Mouse (Mus musculus) 416B (cell line): ENCODE measurements around the gene Tmem38b.

Source experiments
- DNase-seq: peaks from one replicate; pipeline ENCODE4 v3.0.0; 2011; ENCODE audit warnings: low read depth

Gene Tmem38b

DNA sequence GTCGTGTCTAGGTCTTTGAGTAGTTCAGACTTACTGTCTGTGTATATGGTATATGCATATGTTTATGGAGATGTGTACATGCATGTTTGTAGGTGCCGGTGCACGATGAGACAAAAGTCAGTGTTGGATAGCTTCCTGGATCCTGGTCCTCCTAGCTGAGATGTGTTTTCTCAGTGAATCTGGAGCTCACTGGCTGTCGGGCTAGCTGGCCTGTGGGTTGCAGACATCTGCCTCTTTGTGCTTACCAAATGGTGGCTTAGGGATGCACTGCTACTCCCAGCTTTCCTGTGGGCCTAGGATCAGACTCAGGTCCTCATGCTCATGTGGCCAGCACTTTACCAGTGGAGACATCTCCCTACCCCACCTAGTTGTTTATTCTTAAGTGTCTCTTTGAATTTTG lies 4.2 kb downstream of the Tmem38b start:
- no peak for DNase-seq

DNA sequence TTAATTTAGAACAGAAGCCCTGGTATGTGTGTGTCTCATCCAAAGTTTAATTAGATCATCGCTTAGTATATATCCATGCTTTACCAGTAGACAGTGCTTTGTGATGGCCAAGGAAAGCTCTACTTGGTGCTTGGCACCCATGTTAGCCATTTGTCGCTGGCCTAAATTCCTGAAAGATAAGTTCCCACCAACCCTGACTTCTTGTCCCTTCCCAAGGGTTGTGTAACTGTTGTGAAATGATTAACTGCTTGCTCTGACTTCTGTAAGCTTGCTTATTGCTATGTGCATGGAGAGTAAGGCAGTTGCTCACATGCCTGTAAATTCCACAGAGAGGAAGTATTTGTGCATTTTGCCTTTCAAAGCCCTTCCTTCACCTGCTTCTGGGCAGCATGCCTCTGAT lies 4.7 kb downstream of the Tmem38b start:
- peak; percentile 28 for DNase-seq

DNA sequence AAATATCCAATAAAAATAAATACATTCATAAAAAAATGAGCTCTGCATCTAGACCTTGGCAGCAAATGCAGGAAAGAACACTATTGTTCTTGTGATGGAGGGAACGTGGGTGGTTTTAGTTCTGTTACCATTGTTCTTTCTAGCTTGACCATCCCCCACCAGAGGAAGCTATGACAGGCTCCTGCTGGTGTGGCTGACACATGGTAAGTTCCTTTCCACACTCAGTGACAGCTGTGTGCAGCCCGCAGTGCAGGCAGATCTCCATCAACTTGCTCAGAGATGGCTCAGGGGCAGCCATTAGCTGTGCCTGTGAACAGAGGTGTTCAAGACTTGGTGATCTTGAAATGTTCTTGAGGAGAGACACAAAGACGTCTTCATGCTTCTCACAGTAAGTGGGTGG lies 6.5 kb downstream of the Tmem38b start:
- no peak for DNase-seq

DNA sequence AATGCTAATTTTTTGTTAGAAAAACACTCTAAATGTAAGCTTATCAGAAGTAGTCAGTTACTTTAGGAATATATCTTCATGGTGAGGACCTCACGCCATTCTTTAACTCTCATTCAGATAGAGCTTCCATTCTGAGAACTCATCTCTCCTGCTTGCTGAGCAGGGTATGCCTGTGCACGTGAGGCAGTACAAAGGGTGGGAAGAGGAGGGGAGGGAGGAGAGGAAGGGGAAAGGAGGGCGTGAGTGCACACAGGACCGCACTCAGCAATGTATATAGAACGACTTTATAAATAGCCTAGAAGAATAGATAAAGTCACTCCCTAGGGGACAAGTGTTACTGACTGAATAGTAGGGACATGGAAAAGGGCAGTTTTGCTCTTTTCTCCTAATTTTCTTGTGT lies 11.1 kb downstream of the Tmem38b start:
- no peak for DNase-seq

DNA sequence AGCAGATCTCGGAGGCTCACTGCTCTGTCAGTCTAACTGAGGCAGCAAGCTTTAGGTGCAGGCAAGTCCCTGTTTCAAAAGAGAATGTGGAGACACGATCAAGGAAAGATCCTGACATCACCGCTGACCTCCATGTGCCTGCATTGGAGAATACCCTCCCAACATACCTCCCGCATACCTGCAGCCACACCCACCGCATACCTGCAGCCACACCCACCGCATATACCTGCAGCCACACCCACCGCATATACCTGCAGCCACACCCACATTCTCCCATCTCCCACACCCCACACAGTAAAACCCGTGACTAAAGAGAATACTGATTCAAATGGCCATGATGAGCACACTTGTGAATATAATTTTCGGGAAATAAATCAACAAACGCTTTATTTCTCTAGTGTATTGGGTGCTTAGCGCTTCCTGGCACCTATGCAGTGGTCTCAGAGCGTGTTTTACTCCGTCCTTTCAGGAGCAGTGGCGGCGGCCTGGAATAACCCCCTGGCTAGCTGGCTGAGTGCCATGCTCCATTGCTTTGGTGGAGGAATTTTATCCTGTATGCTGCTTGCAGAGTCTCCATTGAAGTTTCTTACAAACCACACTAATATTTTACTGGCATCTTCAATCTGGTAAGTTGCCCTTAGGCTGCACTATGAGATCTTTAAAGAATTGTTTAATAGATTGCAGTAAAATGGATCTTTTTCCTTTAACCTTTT lies 14.5 kb downstream of the Tmem38b start:
- DNase-seq, result no peak

DNA sequence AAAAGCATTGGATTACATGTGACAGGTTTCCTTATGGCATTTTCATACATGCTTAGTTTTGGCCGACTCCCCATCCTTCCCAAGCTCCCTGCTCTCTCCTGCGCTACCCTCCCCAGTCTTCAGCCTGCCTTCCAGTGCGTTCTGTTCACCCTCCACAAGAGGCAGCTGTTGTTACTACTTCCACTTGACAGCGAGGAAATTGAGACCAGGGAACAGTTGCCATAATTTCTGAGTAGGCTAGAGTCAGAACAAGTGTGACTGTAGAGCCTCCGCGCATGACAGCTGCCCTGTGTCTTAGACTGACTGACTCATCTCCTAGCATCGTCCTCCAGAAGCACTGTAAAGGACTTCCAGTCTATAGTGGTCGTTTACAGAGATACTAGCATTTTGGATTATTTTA lies 17.7 kb downstream of the Tmem38b start:
- no peak for DNase-seq

DNA sequence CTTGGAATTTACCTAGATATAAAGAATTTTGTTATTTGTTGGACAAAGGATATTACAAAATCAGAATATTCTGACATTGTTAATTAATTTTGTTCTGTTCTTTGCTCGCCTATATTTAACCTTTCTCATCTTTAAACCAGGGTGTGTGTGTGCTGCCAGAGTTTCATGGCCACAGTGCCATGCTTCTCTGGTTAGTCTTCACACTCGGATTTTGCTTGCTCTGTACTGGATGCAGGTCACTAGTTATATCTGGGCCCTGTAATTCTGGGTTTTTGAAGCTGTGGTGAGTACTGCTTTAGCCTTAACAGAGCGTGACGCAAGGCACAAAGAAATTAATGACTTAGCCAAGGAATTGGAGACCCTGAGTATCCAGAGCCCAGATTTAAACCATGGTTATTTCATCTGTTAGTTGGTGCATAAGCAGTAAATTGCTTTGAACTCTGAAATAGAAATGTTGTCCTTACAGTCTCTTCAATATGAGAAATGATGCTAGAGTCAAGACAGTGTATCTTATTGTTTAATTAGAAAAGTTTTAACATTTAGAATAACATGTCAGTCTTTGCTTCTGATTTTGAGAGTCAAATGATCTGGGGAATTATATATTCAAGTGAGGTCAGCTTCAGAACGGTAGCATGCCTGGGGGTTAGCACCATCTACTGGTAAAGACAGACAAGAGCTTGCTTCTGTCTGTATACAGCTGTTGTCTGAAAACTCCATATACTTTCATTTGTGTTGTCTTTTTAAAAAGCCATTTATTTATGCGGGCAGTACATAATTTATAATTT lies 19.2 kb downstream of the Tmem38b start:
- DNase-seq, result peak; percentile 68

DNA sequence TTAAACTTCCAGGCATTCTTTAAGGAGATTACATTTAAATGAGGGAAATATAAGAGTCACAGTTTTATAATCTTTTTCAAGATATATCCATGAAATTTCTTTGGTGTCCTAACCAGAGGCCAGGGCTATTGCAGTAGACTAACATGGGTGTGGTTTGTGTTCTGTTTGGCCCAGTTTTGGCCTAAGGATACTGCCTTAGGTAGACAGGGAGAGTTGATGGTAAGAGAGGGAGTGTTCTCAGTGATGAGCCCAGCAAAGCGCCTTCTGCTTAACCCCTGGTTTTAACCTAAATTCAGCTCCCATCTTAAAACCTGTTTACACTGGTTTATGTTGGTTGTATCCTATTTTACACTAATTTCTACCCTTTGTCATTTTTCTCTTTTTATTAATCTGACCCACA lies 19.8 kb downstream of the Tmem38b start:
- no peak for DNase-seq

DNA sequence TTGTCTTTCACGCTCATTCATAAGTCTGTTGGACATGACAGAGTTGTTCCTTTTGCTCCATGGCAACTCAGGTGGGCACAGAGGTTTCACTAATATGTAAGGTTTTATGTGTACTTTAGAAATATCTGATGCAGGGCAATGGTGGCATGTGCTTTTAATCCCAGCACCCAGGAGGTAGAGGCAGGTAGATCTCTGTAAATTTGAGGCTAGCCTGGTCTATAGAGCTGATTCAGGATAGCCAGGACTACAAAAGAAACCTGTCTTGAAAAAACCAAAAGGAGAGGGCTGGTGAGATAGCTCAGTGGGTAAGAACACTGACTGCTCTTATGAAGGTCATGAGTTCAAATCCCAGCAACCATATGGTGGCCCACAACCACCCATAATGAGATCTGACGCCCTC lies 20.5 kb downstream of the Tmem38b start:
- DNase-seq, result no peak

DNA sequence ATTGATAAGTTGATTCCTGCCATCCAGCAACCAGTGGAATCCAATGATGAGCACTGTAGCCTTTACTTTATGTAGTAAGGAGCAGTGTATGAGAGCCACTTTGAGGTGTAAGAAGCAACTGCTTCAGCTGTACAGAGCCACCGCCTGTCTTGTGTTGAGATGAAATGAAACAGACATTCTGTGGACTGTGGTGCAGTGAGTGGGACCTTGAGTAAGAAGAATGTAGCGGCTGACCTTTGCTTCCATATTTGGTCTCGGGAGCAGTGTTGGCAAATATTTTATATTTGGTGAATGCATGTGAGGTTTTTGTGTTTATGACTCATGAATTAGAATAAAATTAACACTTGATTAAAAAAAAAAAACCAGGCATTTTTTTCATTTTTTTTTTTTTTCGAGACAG lies 21.7 kb downstream of the Tmem38b start:
- peak; percentile 28 for DNase-seq

DNA sequence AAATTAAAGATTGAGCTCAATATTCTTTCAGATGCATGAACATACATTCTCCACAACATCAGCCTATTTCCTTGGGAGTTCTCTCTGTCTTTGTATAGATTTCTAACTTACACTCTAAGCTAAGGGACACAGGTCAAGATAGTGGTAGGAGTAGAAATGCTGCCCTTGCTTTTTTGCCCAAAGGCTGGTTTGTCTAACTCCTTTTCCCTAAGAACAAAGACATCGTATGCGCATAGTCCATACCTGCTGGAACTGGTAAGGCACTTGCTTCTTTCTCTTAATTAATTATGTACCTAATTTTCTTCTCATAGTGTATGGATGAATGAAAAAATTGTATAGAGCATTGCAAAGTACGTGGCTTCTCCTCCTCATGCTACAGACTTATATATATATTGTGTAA lies 22.5 kb downstream of the Tmem38b start:
- no peak for DNase-seq

DNA sequence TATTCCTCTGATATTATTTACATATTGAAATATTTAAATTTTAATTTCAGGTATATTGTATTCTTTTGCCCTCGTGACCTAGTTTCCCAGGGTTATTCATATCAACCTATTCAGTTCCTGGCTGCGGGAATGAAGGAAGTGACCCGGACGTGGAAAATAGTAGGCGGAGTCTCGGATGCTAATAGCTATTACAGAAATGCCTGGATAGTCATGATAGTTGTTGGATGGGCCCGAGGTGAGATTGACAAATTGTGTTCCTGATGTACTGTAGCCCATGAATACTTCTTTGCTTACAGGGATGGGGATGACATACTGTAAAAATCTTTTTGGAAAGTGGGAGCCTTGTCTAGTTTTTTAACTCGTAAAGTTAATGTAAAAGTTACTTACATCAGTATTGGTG lies 23.0 kb downstream of the Tmem38b start:
- no peak for DNase-seq

DNA sequence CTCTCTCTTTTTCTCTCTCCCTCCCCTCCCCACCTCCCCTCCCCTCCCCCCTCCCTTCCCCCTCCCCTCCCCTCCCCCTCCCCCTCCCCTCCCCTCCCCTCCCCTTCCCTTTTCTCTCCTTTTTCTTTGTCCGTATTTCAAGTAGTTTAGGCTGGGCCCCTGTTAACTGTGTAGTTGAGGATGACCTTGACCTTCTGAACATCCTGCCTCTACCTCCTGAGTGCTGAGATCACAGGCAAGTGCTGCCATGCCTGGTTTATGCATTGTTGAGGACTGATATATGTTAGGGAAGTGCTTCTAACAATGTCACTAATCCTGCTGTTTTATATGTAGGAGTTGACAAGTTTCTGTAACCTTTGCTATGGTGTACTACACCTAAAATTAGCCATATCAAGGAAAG lies 24.0 kb downstream of the Tmem38b start:
- peak; percentile 24 for DNase-seq

DNA sequence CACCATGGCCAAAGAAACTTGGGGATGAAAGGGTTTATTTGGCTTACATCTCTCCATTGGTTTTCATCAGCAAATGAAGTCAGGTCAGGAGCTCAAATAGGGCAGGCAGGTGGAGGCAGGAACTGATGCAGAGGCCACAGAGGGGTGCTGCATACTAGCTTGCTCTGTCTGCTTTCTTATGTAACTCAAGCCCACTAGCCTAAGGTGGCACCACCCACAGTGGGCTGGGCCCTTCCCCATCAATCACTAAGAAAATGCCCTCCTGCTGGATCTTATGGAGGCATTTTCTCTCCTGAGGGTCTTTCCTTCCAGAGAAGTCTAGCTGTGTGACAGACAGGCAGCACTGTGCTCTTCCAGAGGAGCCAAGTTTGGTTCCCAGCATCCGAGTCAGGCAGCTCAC lies 27.5 kb downstream of the Tmem38b start:
- no peak for DNase-seq

DNA sequence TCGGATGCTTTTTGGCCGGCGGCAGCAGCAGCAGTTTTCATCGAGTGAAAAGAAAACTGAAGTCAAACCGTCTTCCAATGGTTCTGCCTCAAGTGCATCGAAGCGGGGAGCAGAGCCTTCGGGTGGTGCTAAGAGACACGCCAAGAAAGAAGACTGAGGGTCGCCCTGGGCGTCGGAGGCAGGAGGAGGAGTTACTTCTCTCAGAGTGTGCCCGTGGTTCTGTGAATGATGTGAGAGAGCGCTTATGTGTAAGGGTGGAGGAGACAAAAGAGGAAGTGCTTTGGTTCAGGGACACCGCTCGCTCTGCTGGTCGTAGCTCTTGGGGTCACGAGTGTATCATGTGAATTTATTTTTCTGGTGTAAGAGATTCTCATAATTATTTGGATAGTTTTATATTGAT lies 34.1 kb downstream of the Tmem38b start:
- DNase-seq, result peak; percentile 27

DNA sequence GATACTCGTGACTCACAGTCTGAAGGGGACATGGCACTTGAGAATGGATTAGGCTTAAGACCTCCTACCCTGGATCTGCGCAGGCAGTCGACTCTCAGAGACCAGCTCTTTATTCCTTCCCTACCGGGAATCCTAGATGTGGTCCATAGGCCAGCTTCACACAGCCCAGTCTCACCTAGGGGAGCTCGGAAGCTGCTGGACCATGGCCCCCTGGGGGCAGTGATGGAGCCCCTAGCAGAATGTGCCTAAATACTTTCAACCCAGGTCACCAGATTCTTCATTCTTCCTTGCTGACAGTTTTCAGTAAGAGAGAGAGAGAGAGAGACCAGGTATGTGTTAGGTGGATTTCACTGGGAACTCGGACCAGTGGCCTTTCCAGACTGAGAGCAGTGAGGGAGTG lies 36.3 kb downstream of the Tmem38b start:
- DNase-seq, result no peak

DNA sequence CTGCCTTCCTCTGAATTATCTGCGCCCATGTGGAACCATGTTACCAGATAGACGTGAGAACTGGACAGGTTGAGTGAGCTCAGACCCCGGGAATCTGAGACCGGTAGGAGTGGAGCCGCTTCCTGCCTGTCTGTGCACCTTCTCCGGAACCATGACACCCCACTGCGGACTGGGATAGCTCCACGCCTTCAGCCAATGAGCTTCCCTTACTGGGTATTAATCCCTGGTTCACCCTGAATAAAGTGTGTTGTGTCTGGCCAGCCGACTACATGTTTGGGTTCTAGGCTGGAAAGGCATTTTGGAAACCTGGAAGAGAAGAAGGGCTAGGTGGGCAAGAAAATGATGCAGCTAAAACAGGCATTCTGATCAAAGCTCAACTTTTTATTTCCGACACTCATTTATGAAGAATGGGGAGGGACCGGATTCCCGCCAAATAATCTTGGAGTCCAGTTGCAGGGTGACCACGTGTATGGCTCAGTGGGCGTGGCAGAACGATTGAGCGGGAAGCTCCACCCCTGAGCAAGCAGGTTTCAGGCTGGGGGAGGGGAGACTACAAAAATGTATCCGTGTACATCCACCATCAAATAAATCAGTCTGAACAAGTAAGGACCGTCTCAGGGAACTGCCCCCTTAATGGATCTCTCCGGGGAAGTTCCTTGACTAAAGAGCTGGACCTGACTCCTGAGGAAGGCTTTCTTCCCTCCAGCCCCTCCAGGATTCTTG lies 38.4 kb downstream of the Tmem38b start:
- DNase-seq, result no peak

DNA sequence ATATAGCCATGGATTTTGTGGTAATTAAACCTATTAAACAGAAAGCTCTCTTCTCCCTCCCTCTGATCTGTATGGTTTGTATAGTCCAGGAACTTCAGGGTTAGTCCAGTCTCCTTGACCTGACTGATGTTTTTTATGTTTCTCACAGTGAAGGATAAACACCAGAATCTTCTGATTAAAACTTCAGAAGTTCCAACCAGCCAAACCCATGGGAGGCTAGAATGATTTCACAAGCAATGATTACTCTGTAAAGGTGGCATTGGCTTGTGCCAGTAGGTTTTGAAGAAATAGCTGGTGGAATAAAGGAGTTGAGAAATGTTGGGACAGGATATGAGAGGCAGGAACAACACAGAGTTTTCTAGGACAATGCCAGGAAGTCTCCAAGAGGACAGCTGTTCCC lies 40.6 kb downstream of the Tmem38b start:
- no peak for DNase-seq

DNA sequence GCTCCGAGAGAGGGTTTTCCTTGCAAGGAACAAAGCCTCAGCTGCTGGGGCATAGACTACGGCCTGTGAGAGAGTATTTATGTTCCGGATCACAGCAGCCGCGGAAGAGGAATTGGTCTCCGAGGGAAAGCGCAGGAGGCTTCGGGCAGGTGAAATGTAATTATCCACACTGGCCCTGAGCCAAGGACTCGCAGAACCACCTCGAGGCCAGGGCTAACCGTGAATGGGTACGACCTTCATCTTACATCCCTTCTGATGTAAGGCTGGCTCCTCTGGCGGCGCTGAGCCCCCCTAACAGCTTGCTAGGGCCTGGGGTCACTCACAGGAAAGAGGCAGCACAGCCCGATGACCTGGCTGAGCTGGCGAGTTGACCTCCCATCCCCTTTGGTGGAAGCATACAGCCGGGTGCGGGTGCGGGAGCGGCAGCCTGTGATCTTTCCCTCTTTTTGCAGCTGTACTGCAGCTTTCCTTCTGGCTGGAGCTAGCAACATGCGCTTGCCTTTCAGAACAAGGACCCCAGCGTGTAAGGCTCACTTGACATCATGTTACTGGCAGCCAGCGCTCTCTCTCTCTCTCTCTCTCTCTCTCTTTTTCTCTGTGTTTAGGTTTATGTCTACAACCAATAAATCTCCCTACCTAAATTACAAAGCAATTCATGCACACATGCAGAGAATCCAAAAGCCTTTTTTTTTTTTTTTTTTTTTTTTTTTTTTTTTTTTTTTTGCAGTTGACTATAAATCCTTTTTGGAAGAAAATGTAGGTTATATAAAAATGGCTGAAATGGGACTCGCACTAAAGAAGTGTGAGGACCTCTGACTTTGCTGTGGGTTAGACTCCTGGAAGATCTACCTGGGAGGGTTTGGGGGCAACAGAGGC lies 52.9 kb downstream of the Tmem38b start:
- no peak for DNase-seq

DNA sequence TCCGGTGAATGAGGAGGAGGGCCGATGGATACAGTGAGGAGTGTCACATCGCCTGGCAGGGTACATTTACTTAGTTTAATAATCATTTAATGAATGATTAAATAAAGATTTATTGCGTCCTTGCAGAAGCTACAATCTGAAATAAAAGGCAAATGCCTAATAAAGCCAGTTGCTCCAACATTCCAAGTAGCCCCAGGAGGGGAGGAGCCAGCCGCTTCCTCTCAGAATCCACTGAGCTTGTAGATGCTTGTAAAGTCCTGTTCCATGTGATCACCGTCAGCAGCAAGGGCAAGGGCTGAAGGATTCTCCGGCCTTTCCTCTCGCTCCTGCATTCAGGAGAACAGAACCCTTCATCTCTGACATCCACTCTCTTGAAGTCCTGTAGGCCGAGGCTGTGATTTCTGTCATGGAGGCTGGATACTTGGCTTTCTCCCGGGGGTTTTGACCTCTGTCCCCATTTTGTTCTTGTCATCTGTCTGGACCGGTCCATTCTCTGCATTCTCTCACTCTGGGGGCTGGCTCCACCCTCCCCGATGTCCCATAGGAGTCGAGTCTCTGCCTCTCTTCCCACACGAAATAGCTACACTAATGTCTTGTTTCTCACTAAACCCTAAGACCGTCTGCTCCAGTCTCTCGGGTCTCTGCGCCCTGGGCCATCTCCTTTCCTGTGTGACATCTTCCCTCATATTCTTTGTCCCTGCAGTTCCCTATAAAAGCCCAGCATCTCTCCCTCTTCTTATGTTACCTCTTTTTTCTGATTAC lies 57.3 kb downstream of the Tmem38b start:
- no peak for DNase-seq
